Mouse (Mus musculus): ENCODE measurements around the gene Rassf4.

Gene Rassf4

GRCm38 (mm10) chr6:116673471-116674282, at the start of gene Rassf4:
Rassf4 (minus strand) TSS chr6:116673952.
- DNase-seq (ENCODE audit: low spot score in 2 of 2), result peak; percentile 85 to 86

DNA sequence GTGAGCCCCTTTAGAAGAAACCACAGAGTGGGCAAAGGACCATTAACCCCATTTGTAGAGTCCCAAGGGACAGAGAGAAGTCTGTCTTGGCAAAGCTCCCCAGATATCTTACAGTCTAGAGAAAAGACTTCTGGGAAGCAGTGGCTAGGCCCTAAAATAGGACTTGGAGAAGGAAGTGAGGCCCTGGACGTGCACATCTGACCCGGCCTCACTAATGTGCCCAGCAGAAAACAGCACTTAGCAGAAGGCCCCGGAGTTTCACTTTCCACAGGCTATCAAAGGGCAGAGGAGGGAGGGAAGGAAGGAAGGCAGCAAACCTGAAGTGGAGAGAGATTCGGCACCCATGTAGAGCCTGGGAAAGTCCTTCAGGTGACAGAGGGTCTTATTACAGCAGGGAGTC, 45.2 kb upstream of the Rassf4 start:
- no peak for DNase-seq (ENCODE audit: low spot score in 2 of 2)

DNA sequence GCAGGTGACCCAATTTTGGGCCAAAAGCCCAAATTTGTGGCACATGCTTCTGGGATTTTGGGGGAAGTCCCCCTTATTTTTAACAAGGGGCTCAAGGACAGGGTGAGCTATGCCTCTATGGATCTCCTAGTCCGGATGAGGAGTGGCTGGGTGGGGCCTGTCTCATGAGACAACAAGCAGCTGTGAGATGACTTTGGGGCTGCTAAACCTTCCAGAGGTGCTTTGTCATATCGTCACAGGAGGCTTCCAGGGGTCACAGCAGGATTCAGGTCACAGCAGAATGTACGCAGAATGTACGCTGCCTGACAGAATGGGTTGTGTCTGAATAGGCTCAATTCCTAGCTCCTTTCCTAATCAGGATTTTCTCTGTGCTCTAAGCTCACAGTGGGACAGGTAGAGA, 44.6 kb upstream of the Rassf4 start:
- DNase-seq (ENCODE audit: low spot score in 2 of 2), result no peak

DNA sequence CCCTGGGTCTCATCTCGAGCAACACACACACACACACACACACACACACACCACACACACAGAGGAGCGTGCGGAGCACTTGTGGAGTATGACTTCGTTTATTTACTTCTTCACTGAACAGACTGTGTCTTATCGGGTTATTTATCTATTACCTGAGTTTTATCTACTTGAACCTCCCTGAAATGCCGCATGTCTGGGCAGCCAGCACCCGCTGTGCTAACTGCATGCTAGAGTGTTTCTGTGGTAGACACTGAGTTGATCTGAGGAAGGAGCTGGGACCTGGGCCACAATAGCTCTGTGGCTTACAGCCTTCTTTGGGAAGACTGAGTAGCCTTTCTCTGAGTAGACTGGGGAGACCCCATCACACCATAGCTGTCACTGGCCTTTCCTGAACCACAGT, 44.1 kb upstream of the Rassf4 start:
- no peak for DNase-seq (ENCODE audit: low spot score in 2 of 2)

GRCm38 (mm10) chr6:116716666-116717065, 42.9 kb upstream of the Rassf4 start, which contains the start of gene Tmem72:
Tmem72 (minus strand) TSS chr6:116716913.
- DNase-seq (ENCODE audit: low spot score in 2 of 2), result no peak

DNA sequence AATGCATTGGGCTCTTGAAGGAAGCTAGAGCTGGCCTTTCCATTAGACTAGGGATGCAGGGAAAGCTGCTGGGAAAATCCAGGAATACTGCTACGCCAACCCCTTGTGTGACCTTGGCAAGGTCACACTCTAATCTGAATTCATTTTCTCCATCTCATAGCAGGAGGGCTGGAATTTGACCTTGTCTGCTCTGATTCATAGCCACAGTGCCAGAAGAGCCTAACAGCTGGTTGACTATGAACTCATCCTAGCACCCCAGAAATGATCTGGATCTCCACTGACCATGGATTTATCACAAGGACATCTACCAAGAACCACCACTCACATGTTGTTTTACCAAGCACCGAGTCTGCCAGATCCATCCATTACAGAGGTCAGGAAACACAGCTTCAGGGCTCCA, 41.4 kb upstream of the Rassf4 start:
- DNase-seq (ENCODE audit: low spot score in 2 of 2), result no peak

DNA sequence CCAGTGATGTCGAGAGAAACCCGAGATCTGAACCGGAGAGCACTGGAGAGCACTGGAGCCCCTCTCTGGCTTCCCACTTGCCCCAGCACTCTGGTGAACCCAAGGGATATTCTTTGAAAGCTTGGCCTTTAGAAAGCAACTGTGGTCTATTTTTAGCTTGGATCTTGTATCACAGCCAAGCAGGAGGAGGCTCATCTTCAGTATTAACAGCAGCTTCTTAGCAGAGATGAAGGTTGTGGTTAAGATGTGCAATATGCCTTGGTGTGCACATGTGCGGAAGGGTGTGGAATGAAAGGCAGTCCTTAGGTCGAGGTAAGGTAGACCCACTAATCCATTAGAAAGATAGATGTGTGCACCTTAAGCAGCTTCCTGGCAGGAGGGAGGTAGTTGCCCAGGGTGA, 40.8 kb upstream of the Rassf4 start:
- DNase-seq (ENCODE audit: low spot score in 2 of 2), result no peak

DNA sequence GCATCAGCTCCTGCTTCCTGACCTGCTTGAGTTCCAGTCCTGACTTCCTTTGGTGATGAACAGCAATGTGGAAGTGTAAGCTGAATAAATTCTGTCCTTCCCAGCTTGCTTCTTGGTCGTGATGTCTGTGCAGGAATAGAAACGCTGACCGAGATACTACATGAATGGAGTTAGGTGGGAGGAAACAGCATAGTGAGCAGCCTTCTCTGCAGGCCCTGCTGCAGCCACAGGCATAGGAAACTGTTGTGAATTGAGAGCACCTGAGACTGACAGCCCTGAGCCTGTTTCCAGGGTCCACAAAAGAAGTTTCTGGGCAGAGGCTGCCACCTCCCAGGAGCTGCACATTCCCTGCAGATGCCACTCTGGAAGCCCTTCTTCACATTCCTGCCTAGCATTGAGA, 40.2 kb upstream of the Rassf4 start:
- DNase-seq (ENCODE audit: low spot score in 2 of 2), result no peak

DNA sequence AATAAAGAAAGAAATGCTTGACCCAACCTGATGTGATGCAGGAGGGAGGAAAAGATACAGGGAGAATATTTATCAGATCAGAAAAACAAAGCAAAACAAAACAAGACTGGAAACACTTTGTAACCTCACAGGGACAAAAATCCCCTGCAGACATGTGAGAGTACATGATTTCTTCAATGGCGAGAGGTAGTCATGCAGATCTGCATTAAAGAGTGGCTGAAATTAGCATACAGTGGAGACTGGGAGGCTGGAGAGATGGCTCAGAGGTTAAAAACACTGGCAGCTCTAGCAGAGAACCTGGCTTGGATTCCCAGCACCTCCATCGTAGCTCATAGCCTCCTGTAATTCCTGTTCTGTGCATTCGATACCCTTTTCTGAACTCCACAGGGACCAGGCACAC, 38.8 kb upstream of the Rassf4 start:
- no peak for DNase-seq (ENCODE audit: low spot score in 2 of 2)

GRCm38 (mm10) chr6:116712062-116712461, 38.3 kb upstream of the Rassf4 start:
- DNase-seq (ENCODE audit: low spot score in 2 of 2), result no peak

DNA sequence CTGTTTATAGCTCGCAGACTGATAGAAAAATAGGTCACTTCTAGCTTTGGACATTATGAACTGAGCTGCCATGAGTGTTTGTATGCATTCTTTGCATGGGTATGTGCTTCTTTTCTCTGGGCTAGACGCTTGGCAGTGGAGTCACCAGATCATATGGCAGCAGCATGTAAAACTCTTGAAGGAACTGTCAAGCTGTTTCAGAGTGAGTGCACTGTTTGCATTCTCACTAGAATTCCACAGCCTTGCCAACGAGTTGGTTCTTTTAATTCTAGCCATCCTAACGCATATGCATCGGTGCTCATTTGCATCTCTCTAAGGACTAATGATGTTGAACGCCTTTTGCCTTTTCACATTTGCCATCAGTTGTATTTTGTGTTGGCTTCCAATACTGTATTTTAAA, 30.6 kb upstream of the Rassf4 start:
- no peak for DNase-seq (ENCODE audit: low spot score in 2 of 2)

- no peak for DNase-seq (ENCODE audit: low spot score in 2 of 2)
Measured at GRCm38 (mm10) chr6:116700821-116701220, 27.1 kb upstream of the Rassf4 start.

GRCm38 (mm10) chr6:116697896-116698425, 24.2 kb upstream of the Rassf4 start:
- DNase-seq (ENCODE audit: low spot score in 2 of 2), result no peak

DNA sequence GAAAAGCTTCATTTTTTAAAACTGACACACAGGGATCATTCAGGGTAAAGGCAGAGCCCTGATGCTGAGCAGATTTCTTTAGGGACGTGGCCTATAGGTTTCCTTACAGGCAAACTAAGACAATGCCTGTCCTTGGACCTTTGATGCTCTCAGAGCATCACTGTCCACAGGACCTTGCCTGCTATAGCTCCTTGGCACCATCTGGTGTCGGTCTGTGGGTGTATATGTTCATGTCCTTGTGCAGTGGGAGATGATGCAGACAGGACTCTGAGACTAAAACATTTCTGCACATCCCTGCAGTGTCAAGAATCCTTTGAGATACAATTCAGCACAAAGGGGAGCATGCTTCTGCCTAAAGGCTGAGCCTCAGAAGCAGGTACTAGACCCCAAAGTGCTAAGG, 23.7 kb upstream of the Rassf4 start:
- DNase-seq (ENCODE audit: low spot score in 2 of 2), result no peak

- DNase-seq (ENCODE audit: low spot score in 2 of 2), result no peak
Measured at GRCm38 (mm10) chr6:116694346-116694745, 20.6 kb upstream of the Rassf4 start.

DNA sequence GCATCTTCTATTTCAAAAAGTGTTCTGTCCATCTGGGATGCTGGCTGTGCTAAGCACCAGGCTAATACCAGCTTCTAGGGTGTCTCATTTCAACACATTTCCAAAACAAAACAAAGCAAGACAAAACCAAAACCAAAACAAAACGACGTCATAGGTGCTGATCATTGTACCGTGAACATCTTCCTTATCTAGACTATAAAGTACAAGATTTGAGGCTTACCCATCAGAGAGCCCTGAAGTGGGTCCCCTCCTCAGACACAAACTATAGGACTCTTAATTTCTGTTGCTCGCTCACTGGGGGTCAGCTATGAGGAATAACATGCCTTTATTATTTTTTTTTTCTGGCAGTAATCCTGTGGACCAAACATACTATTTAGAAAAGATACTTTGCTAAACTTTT, 19.9 kb upstream of the Rassf4 start:
- DNase-seq (ENCODE audit: low spot score in 2 of 2), result no peak

DNA sequence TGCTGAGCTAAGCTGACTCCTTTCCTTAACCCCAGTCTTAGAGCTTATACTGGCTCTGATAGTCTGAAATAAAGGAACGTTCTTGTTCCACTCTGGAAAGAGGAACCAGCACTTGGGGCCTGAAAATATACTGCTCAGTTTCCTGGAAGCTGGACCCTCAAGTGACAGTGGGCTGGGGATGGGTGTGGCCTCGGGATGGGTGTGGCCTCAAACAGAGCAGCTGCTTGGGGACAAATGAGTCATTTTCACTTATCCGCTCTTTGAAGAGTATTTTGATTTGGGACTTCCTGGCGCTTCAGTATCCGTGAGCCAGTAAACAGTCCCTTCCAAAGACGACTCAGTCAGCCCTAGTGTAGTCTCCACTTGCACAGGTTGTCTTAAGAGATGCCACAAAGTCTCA, 8.6 kb upstream of the Rassf4 start:
- peak in 1 of 2 experiments; percentile 52 for DNase-seq (ENCODE audit: low spot score in 2 of 2)

- no peak for DNase-seq (ENCODE audit: low spot score in 2 of 2)
Measured at GRCm38 (mm10) chr6:116679563-116680288, 6.0 kb upstream of the Rassf4 start.

DNA sequence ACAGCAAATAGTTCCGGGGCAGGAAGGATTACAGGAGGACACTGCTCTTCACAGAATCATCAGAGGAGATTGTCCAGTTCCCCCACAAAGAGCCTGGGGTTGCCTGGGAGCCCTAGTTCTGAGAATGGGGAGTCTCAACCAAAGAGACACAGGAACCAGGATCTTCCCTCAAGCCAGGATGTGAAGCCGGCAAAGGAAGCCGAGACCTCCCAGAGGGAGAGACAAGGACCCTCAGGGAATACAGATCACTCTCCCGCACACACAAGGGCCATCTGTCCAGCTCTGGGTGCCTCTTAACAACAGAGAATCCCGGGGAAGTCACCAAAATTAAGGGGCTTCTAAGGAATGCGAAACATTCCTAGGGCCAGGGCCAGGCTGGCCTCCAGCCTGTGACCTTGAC, 3.6 kb upstream of the Rassf4 start:
- no peak for DNase-seq (ENCODE audit: low spot score in 2 of 2)

- no peak for DNase-seq (ENCODE audit: low spot score in 2 of 2)
Measured at GRCm38 (mm10) chr6:116676355-116676913, 2.7 kb upstream of the Rassf4 start.

DNA sequence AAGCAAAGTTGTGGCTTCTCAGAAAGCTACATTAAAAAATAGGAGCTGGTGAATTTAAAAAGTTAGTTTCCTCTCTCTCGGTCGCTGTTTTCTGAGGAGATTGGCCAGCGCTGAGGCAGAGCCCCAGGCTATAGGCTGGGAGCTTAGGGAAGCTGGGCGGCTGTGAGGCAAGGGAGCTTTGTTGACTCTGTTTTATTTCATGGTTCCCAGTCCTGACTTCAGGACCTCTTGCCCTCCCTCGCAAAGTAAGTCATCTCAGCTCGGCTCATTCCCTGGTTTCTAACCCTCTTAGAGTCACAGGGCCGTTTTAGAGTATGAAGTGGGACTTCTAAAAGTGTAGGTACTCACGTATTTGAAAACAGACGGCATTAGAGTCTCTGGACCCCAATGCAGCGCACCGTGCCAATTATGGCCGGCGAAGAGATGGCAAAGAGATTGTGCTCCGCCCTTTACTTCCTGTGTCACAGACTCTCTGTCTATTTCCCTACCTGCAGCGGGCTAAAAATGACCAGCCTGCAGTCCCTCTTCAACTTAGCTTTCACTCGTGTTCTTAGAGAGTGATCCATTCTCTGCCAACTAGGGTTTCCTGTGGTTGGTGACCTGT, 633 bp upstream of the Rassf4 start:
- DNase-seq (ENCODE audit: low spot score in 2 of 2), result no peak

- DNase-seq (ENCODE audit: low spot score in 2 of 2), result no peak
Measured at GRCm38 (mm10) chr6:116672349-116672748, 1.4 kb downstream of the Rassf4 start.

Measured in urinary bladder, postnatal 36 days (tissue).